Mouse (Mus musculus): ENCODE data around the gene Gm20843.
"Not testable (repeated sequence)": the region's sequence is repeated elsewhere in the genome, so short reads cannot be mapped to it uniquely, and the experiment has no call there.

The Gm20843 gene

DNA sequence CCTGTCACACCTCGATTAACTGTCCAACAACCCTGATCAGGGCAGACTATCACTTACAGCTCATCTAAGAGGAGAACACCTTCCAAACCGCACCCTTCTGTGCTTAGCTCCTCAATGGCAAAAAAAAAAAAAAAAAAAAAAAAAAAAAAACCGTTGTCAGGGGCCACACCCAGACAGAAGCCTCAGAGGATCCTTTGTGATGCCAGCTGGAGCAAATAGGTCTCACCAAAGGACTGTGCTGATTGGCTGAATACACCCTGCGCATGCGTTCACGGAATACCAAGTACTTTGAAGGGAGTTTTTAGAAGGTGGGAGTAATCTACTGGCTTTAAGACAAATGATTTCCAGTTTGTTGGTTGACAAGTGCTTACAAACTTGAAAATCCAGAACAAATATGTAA, at the start of gene Gm20843:
TSS of gene Gm20843 (minus strand) at position 101 of the 400 bp plus-strand sequence.
- DNase-seq (ENCODE audit: low spot score) = not testable (repeated sequence)

Measured in ovary, postnatal 14 days (tissue).